Mouse (Mus musculus) forebrain, postnatal 0 days (tissue): ENCODE measurements around the gene Fermt3. TPM values are rescaled to one million over a fixed set of nuclear protein-coding genes. Genes with fewer than 3 reads are reported as not detected.

Experiments
- ATAC-seq: fragments of 200-750 bp; cut with Nextera tagmentation; 2 replicates; pipeline ENCODE4 v1.8.0; 2017; ENCODE audit warnings: mild to moderate bottlenecking, moderate library complexity
- DNase-seq: peaks from one replicate; pipeline ENCODE4 v3.0.0-alpha.2; 2015
- H3K27ac ChIP-seq: fragments of 300-500 bp; sonication (generic); 2 replicates; pipeline ENCODE4 v1.5.1; 2014; ENCODE audit warnings: low read depth, mild to moderate bottlenecking, antibody characterized with exemption, low read length, moderate library complexity, mixed read lengths
- H3K27me3 ChIP-seq: fragments of 300-500 bp; sonication (generic); 2 replicates; pipeline ENCODE4 v1.6.1; 2014; ENCODE audit warnings: mild to moderate bottlenecking, low read length, mixed read lengths; ENCODE audit not compliant: insufficient read depth
- H3K36me3 ChIP-seq: fragments of 300-500 bp; sonication (generic); 2 replicates; pipeline ENCODE4 v1.6.1; 2014; ENCODE audit warnings: mild to moderate bottlenecking, moderate library complexity; ENCODE audit not compliant: insufficient read depth
- H3K4me1 ChIP-seq: fragments of 300-500 bp; sonication (generic); 2 replicates; pipeline ENCODE4 v1.6.1; 2014; ENCODE audit warnings: antibody characterized with exemption; ENCODE audit not compliant: insufficient read depth
- H3K4me2 ChIP-seq: fragments of 300-500 bp; sonication (generic); 2 replicates; pipeline ENCODE4 v1.6.1; 2014; ENCODE audit warnings: low read depth, mild to moderate bottlenecking, moderate library complexity
- H3K4me3 ChIP-seq: fragments of 300-500 bp; sonication (generic); 2 replicates; pipeline ENCODE4 v1.5.1; 2014; ENCODE audit warnings: low read depth, low read length, mixed read lengths
- H3K9ac ChIP-seq: fragments of 300-500 bp; sonication (generic); 2 replicates; pipeline ENCODE4 v1.6.1; 2014; ENCODE audit warnings: mild to moderate bottlenecking
- H3K9me3 ChIP-seq: fragments of 300-500 bp; sonication (generic); 2 replicates; pipeline ENCODE4 v1.6.1; 2016; ENCODE audit warnings: low read length
- CTCF ChIP-seq: sonication (generic); IDR thresholded peaks from 2 replicates; pipeline ENCODE4 v1.5.1; 2016; ENCODE audit warnings: antibody characterized with exemption, control low read depth, low read depth
- WGBS: fragments of 180-500 bp; shearing (Covaris S2); extraction: QIAGEN DNeasy Blood & Tissue Kit; methylation state at CpG from one replicate; pipeline ENCODE4 v1.1.7; 2014; 5-methylcytosine and 5-hydroxymethylcytosine counted together
- polyA plus RNA-seq: library from polyadenylated mRNA; unstranded; fragments of >200 nt; fragmentation: Nextera tagmentation; extraction: Ambion mirVana; gene quantifications from 2 replicates; pipeline ENCODE4 v1.2.1, GENCODE M21; 2015
- total RNA-seq: library from RNA; depleted of rRNA; stranded (reverse); fragments of >200 nt; gene quantifications from 2 replicates; pipeline ENCODE4 v1.2.3, GENCODE M21; 2014

Gene Fermt3
- total and polyA plus RNA-seq, 2 experiments from 2014 or later, result 3.6 to 6.0 TPM

GRCm38 (mm10) chr19:6955424-6955823 lies 63.8 kb downstream of the Fermt3 start:
- Histone ChIP-seq H3K27me3 (no peaks in the 10 kb centered on the region), H3K9me3 (no peaks in the 10 kb centered on the region), H3K36me3 (peaks cover 6% of the 10 kb centered on the region; the same call in 1 of the 2 replicates), H3K4me3 (no peak overlapping the region), H3K9ac (no peak overlapping the region), H3K4me2 (no peak overlapping the region), H3K4me1 (peaks cover 6% of the 10 kb centered on the region; the same call in 1 of the 2 replicates), H3K27ac (no peak overlapping the region)
- DNase-seq (no peak), ATAC-seq (no peak)
- TF ChIP-seq CTCF, result no peak
- WGBS, result 91% methylated on average over 7 of the region's 7 CpGs

GRCm38 (mm10) chr19:6954046-6954445 lies 65.2 kb downstream of the Fermt3 start:
- H3K27ac ChIP-seq, result no peak overlapping the region
- peaks cover 12% of the 10 kb centered on the region; the same call in 1 of the 2 replicates for H3K4me1 ChIP-seq
- no peak for DNase-seq
- peak; percentile 45 for TF ChIP-seq CTCF
- peaks cover 7% of the 10 kb centered on the region; the same call in 1 of the 2 replicates for H3K36me3 ChIP-seq
- ATAC-seq, result no peak
- H3K4me2 ChIP-seq, result no peak overlapping the region
- no peaks in the 10 kb centered on the region for H3K27me3 ChIP-seq
- H3K4me3 ChIP-seq, result no peak overlapping the region
- H3K9ac ChIP-seq, result no peak overlapping the region
- H3K9me3 ChIP-seq, result no peaks in the 10 kb centered on the region
- 48% methylated on average over 9 of the region's 9 CpGs for WGBS

- Histone ChIP-seq H3K27ac (peak overlapping the region; percentile 79; the same call in 1 of the 2 replicates), H3K36me3 (peaks cover 3% of the 10 kb centered on the region; the same call in 1 of the 2 replicates), H3K4me1 (peaks cover 12% of the 10 kb centered on the region; the same call in 1 of the 2 replicates), H3K9me3 (no peaks in the 10 kb centered on the region), H3K4me3 (no peak overlapping the region), H3K9ac (peak overlapping the region; percentile 58; the same call in 1 of the 2 replicates), H3K4me2 (peak overlapping the region; percentile 92), H3K27me3 (no peaks in the 10 kb centered on the region)
- WGBS, result 11% methylated on average over 3 of the region's 3 CpGs
- TF ChIP-seq CTCF, result no peak
- no peak for ATAC-seq
- DNase-seq, result no peak
These were observed 66.6 kb downstream of the Fermt3 start for GRCm38 (mm10) chr19:6952712-6953037.

GRCm38 (mm10) chr19:6951994-6952711 lies 67.1 kb downstream of the Fermt3 start:
- TF ChIP-seq CTCF, result no peak
- peaks cover 12% of the 10 kb centered on the region; the same call in 1 of the 2 replicates for H3K4me1 ChIP-seq
- peak overlapping the region; percentile 79 for H3K27ac ChIP-seq
- DNase-seq (peak; percentile 70), ATAC-seq (peak; percentile 44)
- no peaks in the 10 kb centered on the region for H3K9me3 ChIP-seq
- WGBS, result 2% methylated on average over 31 of the region's 31 CpGs
- peak overlapping the region; percentile 58 for H3K9ac ChIP-seq
- H3K36me3 ChIP-seq, result peaks cover 3% of the 10 kb centered on the region; the same call in 1 of the 2 replicates
- H3K4me3 ChIP-seq, result peak overlapping the region; percentile 46
- H3K27me3 ChIP-seq, result no peaks in the 10 kb centered on the region
- peak overlapping the region; percentile 92 for H3K4me2 ChIP-seq

GRCm38 (mm10) chr19:6951381-6951968 lies 67.8 kb downstream of the Fermt3 start:
- DNase-seq (peak; percentile 94), ATAC-seq (peak; percentile 92)
- H3K4me1 ChIP-seq, result peaks cover 12% of the 10 kb centered on the region; the same call in 1 of the 2 replicates
- H3K27ac ChIP-seq, result peak overlapping the region; percentile 79
- TF ChIP-seq CTCF, result no peak; the same call in 1 of the 2 replicates
- no peaks in the 10 kb centered on the region for H3K9me3 ChIP-seq
- under 1% methylated on average over 35 of the region's 35 CpGs for WGBS
- peaks cover 7% of the 10 kb centered on the region; the same call in 1 of the 2 replicates for H3K36me3 ChIP-seq
- H3K9ac ChIP-seq, result peak overlapping the region; percentile 62
- no peaks in the 10 kb centered on the region for H3K27me3 ChIP-seq
- peak overlapping the region; percentile 92 for H3K4me2 ChIP-seq
- peak overlapping the region; percentile 46 for H3K4me3 ChIP-seq

- 2% methylated on average over 28 of the region's 28 CpGs for WGBS
- Histone ChIP-seq H3K9ac (peak overlapping the region; percentile 62), H3K27ac (peak overlapping the region; percentile 79), H3K27me3 (no peaks in the 10 kb centered on the region), H3K4me3 (peak overlapping the region; percentile 46), H3K36me3 (peaks cover 14% of the 10 kb centered on the region; the same call in 1 of the 2 replicates), H3K4me1 (peaks cover 12% of the 10 kb centered on the region; the same call in 1 of the 2 replicates), H3K4me2 (peak overlapping the region; percentile 92), H3K9me3 (no peaks in the 10 kb centered on the region)
- DNase-seq, result peak; percentile 78
- no peak for TF ChIP-seq CTCF
- ATAC-seq, result peak; percentile 60
These were observed 68.6 kb downstream of the Fermt3 start for GRCm38 (mm10) chr19:6950613-6951153.
